Mouse (Mus musculus) lung, adult 2 months (tissue): ENCODE data around the gene Acat3. TPM values are rescaled to one million over a fixed set of nuclear protein-coding genes. Genes with fewer than 3 reads are reported as not detected.
"Not testable (repeated sequence)": the region's sequence is repeated elsewhere in the genome, so short reads cannot be mapped to it uniquely, and the experiment has no call there.

Source experiments
- DNase-seq: peaks from one replicate; pipeline ENCODE4 v3.0.0; 2022
- H3K4me1 ChIP-seq: fragments of 200-500 bp; 2 replicates; pipeline ENCODE4 v1.6.1; 2011; ENCODE audit warnings: low read length; ENCODE audit not compliant: control insufficient read depth, insufficient read depth
- H3K4me3 ChIP-seq: fragments of 200-500 bp; replicated peaks from 2 replicates; pipeline ENCODE3; 2011; ENCODE audit warnings: low read depth, mild to moderate bottlenecking, control low read depth, low read length; ENCODE audit errors: extremely low read depth
- CTCF ChIP-seq: fragments of 200-500 bp; IDR thresholded peaks from 2 replicates; pipeline ENCODE4 v1.5.1; 2011; ENCODE audit warnings: mild to moderate bottlenecking, low read length, control low read depth; ENCODE audit not compliant: insufficient read depth
- POLR2A ChIP-seq: fragments of 200-500 bp; IDR thresholded peaks from 2 replicates; pipeline ENCODE4 v1.6.1; 2011; ENCODE audit warnings: low read depth, mild to moderate bottlenecking, control low read depth, low read length, borderline replicate concordance; ENCODE audit errors: extremely low read depth
- WGBS: fragments of 180-500 bp; shearing (Covaris S2); methylation state at CpG from one replicate; pipeline ENCODE4 v1.1.7; 2018; 5-methylcytosine and 5-hydroxymethylcytosine counted together
- polyA plus RNA-seq: library from polyadenylated mRNA; depleted of rRNA; stranded (reverse); fragments of >200 nt; gene quantifications from 2 replicates; pipeline ENCODE4 v1.2.3, GENCODE M21; 2012

Acat3 gene
- polyA plus RNA-seq, 1 experiment, result 0.51 TPM

DNA sequence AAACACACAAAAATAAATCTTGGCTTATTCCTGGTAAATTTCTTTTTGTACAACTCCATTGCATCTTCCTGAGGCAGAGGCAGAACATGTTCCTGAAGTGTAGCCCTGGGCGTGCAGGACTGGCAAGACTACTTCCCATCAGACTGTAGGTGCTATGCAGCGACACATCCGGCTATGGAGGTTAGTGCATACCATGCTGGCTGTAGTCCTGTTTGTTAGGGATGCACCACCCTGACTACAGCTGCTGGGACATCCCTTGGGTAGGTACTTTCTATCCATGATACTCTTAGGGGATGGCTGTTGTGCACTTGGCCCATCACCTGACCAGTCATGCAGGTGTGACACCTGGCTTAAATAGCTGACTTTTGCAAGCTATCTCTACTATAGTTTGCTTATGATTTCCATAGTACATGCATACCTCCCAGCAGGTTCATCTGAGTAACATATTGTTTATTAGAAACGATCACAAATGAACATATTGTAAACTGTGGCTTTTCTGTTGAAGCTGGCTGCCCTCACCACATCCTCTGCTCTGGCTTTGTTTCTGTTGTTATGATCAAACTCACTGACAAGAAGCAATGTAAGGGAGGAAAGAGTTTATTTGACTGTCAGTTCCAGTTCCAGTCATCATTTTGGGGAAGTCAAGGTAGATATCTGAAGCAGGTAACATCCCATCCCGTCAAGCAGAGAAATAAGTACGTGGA lies 2.2 kb upstream of the Acat3 start:
- H3K4me3 ChIP-seq, result no peak overlapping the region
- TF ChIP-seq CTCF (no peak), POLR2A (no peak)
- WGBS, result 87% methylated on average over 6 of the region's 6 CpGs
- H3K4me1 ChIP-seq, result no peaks in the 10 kb centered on the region; the same call in 1 of the 2 replicates
- no peak for DNase-seq

DNA sequence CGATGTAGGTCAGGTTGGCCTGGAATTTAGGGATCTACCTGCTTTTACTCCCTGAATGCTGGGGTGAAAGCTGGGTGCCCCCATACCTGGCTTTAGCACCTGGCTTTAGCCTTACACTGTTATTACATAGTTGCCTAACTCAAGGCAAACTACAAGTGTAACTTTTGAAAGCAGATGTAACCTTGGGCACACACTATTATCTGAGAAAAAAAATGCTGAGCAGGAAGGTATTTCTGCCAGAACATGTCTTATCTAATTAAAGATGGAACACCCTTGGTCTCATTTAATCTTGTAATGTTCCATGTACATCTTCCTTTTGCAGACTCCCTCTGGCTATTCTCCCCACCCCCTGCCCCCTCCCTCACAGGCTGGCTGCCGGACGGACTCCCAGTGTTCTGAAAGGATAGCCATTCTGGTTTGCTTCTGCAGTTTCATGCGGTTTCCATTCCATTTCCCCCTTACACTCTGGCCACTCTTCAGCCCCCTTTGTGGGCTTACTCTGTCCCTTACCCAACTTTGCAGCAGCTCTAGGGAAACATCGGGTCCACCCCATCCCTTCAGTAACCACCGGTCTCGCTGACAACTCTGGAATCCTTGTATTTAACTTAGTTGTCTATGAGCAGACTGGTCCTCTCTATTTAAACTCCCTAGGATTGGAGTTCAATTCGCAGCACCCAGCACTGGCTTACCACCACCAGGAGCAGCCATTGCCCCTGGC lies 1.3 kb upstream of the Acat3 start:
- WGBS, result 77% methylated on average over 8 of the region's 8 CpGs
- TF ChIP-seq POLR2A (no peak), CTCF (no peak)
- no peak overlapping the region for H3K4me3 ChIP-seq
- no peak for DNase-seq
- H3K4me1 ChIP-seq, result no peaks in the 10 kb centered on the region; the same call in 1 of the 2 replicates

DNA sequence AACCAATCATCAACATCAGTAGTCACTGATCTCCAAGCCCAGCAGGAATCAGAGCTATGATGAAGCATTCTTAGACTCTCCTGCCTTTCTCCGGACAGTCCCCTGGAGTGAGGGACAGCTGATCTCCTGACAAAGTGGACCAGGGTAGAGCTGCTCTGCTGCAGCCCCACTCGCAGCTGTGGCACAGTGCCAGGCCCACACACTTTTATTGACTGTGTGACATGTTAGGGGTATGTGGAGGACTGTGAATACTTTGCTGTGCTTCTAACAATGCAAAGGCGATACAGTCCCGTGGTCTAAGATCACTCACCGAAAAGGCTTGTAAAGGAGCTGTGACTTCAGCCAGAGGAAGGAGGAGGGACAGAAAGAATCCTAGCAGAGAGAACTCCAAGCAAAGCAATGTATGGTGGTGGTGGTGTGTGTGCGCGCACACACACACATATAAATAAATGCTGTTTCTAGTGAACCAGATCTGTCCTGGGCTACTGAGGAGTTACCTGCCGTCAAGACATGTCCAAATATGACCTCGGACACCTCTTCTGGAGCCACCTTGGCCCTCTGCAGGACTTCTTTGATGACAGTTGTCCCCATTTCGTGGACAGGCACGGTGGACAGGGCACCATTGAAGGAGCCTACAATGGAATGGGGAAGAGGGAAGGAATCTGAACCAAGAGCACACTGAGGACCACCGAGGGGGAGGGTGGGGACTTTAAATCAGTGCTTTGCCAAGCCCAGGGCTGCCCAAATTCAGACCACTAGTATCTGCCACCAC lies 837 bp downstream of the Acat3 start:
- H3K4me3 ChIP-seq, DNase-seq, H3K4me1 ChIP-seq: not testable (repeated sequence)
- WGBS, result 42% methylated on average over 2 of the region's 12 CpGs

DNA sequence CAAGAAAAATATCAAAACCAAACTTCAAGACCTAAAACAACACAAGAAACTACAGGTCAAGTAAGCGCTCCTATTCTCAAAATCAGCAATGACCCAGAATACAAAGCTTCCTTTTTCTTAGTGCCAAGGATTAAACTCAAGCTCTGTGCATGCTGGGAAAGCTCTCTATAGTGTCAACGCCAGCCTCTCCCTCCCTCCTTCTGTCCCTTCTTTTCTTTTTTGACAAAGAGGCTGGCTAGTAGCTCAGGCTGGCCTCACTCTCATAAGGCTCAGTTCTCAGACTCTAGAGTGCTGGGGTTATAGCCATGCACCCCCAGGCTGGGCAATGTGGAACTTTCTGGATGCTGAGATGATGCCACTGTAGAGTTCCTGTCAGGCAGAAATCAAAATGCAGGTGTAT lies 2.3 kb downstream of the Acat3 start:
- no peak for DNase-seq
- TF ChIP-seq CTCF, result no peak
- TF ChIP-seq POLR2A, result no peak
- Histone ChIP-seq H3K4me1 (no peaks in the 10 kb centered on the region; the same call in 1 of the 2 replicates), H3K4me3 (no peak overlapping the region)
- WGBS, result 46% methylated on average over 2 of the region's 2 CpGs

DNA sequence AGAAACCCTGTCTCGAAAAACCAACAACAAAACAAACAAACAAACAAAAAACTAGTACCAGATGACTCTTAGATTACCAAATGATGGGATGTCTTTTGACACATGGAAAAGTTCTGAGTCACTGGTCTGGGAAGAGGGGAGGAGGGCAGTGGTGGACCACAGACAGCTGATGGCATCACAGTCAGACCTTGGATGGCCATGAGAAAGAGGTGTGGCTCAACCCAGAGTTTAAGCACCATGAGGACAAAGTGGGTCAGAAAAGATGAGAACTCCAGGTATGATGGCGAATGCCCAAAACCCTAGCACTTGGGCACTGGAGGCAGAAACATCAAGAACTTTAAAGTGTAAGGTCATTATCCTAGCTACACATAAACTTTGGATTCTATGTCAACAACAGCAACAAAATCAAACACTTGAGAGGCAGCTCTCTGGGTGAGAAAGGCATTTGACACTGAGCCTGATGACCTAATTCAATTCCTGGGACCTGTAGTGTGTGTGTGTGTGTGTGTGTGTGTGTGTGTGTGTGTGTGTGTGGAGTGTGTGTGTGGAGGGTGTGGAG lies 2.9 kb downstream of the Acat3 start:
- TF ChIP-seq POLR2A, result no peak
- no peak for TF ChIP-seq CTCF
- no peak for DNase-seq
- 67% methylated on average over 2 of the region's 2 CpGs for WGBS
- no peak overlapping the region for H3K4me3 ChIP-seq
- no peaks in the 10 kb centered on the region; the same call in 1 of the 2 replicates for H3K4me1 ChIP-seq

DNA sequence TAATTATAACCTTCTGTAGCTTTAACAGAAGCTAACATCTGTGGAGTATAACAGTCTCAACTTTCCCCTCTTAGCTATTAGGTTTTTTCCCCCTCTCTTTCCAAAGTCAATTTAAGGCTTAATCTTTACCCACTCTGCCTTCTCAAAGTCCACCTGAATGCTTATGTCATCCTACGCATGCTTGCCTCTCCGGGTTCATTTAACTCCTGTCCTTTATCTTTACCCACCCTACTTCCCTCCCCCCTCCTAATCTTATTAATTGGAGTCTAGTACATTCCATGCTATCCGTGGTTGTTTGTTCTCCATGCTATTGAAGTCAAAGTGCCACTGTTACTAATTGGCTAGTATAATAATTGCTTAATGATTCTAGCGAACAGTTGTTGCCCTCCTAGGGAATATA lies 4.7 kb downstream of the Acat3 start:
- TF ChIP-seq POLR2A (no peak), CTCF (no peak)
- 64% methylated on average over 4 of the region's 4 CpGs for WGBS
- no peak overlapping the region for H3K4me3 ChIP-seq
- DNase-seq, result no peak
- no peaks in the 10 kb centered on the region; the same call in 1 of the 2 replicates for H3K4me1 ChIP-seq

DNA sequence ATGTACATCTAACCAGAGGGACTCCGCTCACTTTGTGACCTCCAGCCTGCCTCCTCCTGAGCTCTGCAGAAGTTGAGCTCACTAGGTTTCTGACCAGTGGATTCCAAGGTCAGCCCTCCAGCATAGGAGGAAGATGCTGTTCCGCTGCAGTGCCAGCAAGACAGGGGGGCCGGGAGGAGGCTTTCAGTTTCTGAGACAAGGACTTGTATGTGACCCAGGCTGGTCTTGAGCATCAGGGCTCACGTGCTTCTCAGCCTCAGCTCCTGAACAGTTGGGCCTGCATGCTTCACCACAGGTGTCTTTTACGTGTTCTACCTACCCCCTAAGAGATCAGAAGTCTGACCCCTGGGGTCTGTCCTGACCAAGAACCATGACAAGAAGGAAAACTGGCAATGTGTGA lies 8.8 kb downstream of the Acat3 start:
- H3K4me1 ChIP-seq, H3K4me3 ChIP-seq, DNase-seq: not testable (repeated sequence)
- 91% methylated on average over 5 of the region's 5 CpGs for WGBS

DNA sequence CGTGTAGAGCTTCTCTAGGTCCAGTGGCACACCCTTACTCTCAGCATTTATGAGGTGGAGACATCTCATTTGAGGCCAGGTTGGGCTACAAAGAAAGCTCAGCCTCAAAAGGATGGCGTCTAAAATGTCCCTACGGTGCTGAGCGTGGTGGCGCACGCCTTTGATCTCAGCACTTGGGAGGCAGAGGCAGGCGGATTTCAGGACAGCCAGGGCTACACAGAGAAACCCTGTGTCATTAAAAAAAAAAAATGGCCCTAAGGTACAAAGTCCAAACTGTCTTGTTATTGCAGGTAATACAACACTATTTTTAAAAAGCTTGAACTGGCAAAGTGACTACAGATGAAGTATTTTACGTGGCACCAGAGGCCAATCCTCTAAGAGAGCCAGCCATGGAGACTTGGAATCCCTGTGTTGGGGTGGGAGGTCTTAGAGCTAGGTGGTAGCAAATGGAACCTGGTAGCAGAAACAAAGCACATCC lies 14.7 kb downstream of the Acat3 start:
- TF ChIP-seq CTCF (no peak), POLR2A (no peak)
- Histone ChIP-seq H3K4me1 (no peaks in the 10 kb centered on the region), H3K4me3 (no peak overlapping the region)
- 88% methylated on average over 8 of the region's 8 CpGs for WGBS
- no peak for DNase-seq

DNA sequence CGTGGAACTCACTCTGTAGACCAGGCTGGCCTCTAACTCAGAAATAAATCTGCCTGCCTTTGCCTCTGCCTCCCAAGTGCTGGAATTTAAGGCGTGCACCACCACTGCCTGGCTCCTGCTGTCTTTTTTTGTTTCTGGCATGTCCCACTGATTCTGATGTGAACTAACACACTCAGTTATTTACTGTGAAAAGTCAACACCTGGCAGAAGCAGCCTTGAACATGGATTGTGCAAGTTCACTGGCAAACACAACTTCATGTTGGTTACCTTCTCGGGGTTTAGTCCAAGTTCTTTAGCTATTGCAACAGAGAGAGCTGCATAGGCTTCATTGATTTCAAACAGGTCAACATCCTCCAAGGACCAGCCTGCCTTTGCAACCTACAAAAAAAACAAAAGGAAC lies 15.4 kb downstream of the Acat3 start:
- no peak for DNase-seq
- no peak for TF ChIP-seq POLR2A
- TF ChIP-seq CTCF, result no peak
- 63% methylated on average over 3 of the region's 3 CpGs for WGBS
- Histone ChIP-seq H3K4me1 (no peaks in the 10 kb centered on the region), H3K4me3 (no peak overlapping the region)

DNA sequence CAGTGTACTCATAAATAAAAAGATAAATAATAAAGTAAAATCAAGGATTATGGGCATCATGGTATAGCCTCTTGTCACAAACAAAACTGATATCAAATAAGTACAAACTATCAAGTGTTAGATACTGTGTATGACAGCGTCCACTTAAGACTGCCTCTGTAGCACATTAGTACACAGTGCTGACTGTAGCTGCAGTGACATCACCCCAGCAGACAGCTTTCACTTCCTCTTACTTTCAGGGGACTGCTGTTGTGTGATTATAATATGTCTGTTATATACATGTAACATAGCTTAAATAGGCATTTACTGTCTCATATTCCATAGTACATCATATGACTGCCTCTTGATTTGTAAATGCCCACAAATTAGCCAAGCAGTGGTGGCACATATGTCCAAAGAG lies 19.3 kb downstream of the Acat3 start:
- no peak for DNase-seq

More for the DNA sequence above, 19.3 kb downstream of the Acat3 start:
- no peak for TF ChIP-seq POLR2A
- no peak for TF ChIP-seq CTCF
- no peaks in the 10 kb centered on the region for H3K4me1 ChIP-seq
- no peak overlapping the region for H3K4me3 ChIP-seq
- WGBS, result 92% methylated on average over 1 of the region's 1 CpGs
